Mouse (Mus musculus): ENCODE data around the gene Gabrg3. TPM values are rescaled to one million over a fixed set of nuclear protein-coding genes. Genes with fewer than 3 reads are reported as not detected.
"Not testable (repeated sequence)": the region's sequence is repeated elsewhere in the genome, so short reads cannot be mapped to it uniquely, and the experiment has no call there.

Gabrg3 gene
- polyA plus RNA-seq, 1 experiment from 2014 or later, result 0.77 TPM

DNA sequence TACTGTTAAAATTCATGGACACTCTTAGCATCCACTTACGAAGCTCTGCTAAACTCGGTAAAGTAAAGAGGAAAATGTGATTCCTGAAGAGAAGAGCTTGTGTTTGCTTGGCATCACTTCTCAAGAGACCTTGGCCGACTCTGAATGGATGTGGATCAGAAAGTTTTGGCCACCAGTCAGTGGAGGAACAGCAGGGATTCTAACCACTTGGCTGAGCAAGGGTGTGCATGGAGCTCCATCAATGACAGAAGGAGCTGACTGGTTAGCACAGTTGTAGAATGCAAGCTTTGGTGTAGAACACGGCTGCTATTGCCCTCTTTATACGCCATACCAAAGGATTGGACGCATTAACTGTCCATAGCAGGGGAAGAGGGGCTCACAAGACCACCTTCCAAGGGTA is 93.4 kb downstream of the Gabrg3 start:
- H3K4me1 ChIP-seq (ENCODE audit: control insufficient read depth, insufficient read depth, low read length), result no peaks in the 10 kb centered on the region
- no peaks in the 10 kb centered on the region for H3K9me3 ChIP-seq (ENCODE audit: control insufficient read depth, low read length)
- H3K36me3 ChIP-seq (ENCODE audit: control insufficient read depth, insufficient read depth, low read length), result no peaks in the 10 kb centered on the region
- H3K4me3 ChIP-seq (ENCODE audit: low read depth, low read length), result no peak overlapping the region
- no peak overlapping the region for H3K4me2 ChIP-seq (ENCODE audit: low read depth, low read length)
- no peak for ATAC-seq (ENCODE audit: low read depth)
- no peak overlapping the region for H3K27ac ChIP-seq (replicated peaks; ENCODE audit: low read depth, low read length)
- whole genome bisulfite sequencing, result 82% methylated on average over 6 of the region's 6 CpGs
- no peaks in the 10 kb centered on the region for H3K27me3 ChIP-seq (replicated peaks; ENCODE audit: control insufficient read depth, insufficient read depth, low read length)
- no peak overlapping the region for H3K9ac ChIP-seq (ENCODE audit: low read depth, low read length)
- DNase-seq (ENCODE audit: low spot score), result no peak

DNA sequence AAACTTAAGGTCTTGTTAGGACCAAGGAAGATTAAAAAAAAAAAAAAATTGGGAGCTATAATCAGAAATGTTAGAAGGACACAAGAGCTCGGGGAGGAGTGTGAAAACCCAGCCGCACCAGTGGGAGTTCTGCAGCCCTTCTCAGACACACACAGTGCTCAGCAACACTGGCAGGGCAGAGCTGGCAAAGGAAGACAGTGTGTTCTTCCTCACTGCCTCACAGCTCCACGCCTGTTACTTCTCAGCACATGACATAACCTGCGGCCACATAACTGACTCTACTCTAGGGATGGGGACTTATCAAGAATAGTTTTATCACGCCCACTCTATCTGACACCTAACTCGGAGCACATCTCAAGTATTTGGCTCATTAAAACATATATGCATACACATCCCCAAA is 103.8 kb downstream of the Gabrg3 start:
- ATAC-seq (ENCODE audit: low read depth) (no peak), DNase-seq (ENCODE audit: low spot score) (no peak)
- H3K9ac ChIP-seq (ENCODE audit: low read depth, low read length), result no peak overlapping the region
- H3K4me3 ChIP-seq (ENCODE audit: low read depth, low read length), result no peak overlapping the region
- no peaks in the 10 kb centered on the region for H3K9me3 ChIP-seq (ENCODE audit: control insufficient read depth, low read length)
- 74% methylated on average over 6 of the region's 6 CpGs for WGBS
- no peaks in the 10 kb centered on the region for H3K36me3 ChIP-seq (ENCODE audit: control insufficient read depth, insufficient read depth, low read length)
- no peak overlapping the region for H3K4me2 ChIP-seq (ENCODE audit: low read depth, low read length)
- no peak overlapping the region for H3K27ac ChIP-seq (replicated peaks; ENCODE audit: low read depth, low read length)
- no peaks in the 10 kb centered on the region for H3K4me1 ChIP-seq (ENCODE audit: control insufficient read depth, insufficient read depth, low read length)
- no peaks in the 10 kb centered on the region for H3K27me3 ChIP-seq (replicated peaks; ENCODE audit: control insufficient read depth, insufficient read depth, low read length)

DNA sequence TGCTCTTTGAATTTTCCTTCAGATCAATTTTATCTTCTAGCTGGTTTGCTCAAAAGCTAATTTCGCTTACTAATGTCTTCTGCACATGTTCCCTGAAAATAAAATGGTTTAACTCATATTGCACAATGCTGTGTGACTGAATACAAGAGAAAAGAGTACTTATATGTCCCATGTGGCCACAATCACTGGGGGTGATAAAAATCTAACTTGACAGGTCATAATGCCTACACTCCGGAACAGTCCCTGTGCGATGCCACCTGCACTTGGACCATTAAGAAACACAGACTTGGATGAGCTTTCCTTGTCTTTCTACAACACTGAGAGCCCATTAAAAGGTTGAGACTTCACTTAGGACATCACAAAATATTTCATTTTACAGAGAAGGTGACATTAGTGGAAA is 108.1 kb downstream of the Gabrg3 start:
- Histone ChIP-seq H3K27ac (replicated peaks; ENCODE audit: low read depth, low read length) (no peak overlapping the region), H3K4me1 (ENCODE audit: control insufficient read depth, insufficient read depth, low read length) (no peaks in the 10 kb centered on the region), H3K4me2 (ENCODE audit: low read depth, low read length) (no peak overlapping the region), H3K9ac (ENCODE audit: low read depth, low read length) (no peak overlapping the region), H3K27me3 (replicated peaks; ENCODE audit: control insufficient read depth, insufficient read depth, low read length) (no peaks in the 10 kb centered on the region), H3K4me3 (ENCODE audit: low read depth, low read length) (no peak overlapping the region), H3K9me3 (ENCODE audit: control insufficient read depth, low read length) (no peaks in the 10 kb centered on the region), H3K36me3 (ENCODE audit: control insufficient read depth, insufficient read depth, low read length) (no peaks in the 10 kb centered on the region)
- WGBS, result 76% methylated on average over 3 of the region's 3 CpGs
- ATAC-seq (ENCODE audit: low read depth), result no peak
- no peak for DNase-seq (ENCODE audit: low spot score)

DNA sequence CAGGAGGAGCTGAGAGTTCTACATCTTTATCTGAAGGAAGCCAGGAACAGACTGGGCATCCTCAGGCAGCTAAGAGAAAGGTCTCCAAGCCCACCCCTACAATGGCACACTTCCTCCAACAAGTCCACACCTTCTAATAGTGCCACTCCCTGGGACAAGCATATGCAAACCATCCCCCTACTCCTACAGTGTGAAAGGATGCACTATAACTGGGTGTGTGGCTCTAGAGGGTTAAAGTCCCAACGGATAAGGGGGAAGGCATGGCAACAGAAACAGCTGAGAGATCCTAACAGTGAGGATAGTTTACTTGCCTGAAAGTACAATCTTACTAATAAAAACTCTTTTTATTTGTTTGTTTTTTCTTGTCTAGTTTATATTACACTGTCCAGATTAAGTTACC is 126.8 kb downstream of the Gabrg3 start:
- ATAC-seq (ENCODE audit: low read depth), result no peak

DNA sequence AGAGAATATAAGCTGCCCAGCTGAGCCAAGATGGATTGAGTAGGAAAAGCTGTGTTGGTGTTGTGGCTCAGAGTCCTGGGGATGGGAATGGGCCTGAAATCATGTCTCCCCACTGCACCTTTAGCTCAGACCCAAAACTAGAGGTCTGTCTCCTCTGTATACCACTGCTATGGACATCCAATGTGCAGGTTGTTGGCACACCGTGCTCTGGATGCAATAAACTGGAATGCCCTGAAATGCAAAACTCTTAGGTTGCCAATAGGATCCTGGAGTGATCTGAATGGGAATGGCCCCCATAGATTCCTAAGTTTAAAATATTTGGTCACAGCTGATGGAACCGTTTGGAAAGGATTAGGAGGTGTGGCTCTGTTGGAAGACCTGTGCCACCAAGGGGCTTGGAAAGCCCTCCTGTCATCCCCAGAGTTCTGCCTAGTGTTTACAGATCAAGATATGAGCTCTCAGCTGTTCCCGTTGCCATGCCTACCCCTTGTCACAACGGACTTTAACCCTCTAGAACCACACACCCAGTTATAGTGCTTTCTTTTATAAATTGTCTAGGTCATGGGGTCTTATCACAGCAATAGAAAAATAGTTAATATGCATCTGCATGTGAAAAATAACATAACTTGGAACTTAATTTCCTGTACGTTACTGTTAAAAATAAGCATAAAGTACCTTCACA is 128.0 kb downstream of the Gabrg3 start:
- Histone ChIP-seq H3K36me3 (ENCODE audit: control insufficient read depth, insufficient read depth, low read length) (no peaks in the 10 kb centered on the region), H3K4me2 (ENCODE audit: low read depth, low read length) (no peak overlapping the region), H3K9ac (ENCODE audit: low read depth, low read length) (no peak overlapping the region), H3K4me1 (ENCODE audit: control insufficient read depth, insufficient read depth, low read length) (no peaks in the 10 kb centered on the region), H3K27me3 (replicated peaks; ENCODE audit: control insufficient read depth, insufficient read depth, low read length) (no peaks in the 10 kb centered on the region), H3K4me3 (ENCODE audit: low read depth, low read length) (no peak overlapping the region), H3K27ac (replicated peaks; ENCODE audit: low read depth, low read length) (no peak overlapping the region), H3K9me3 (ENCODE audit: control insufficient read depth, low read length) (no peaks in the 10 kb centered on the region)
- no peak for DNase-seq (ENCODE audit: low spot score)
- ATAC-seq (ENCODE audit: low read depth), result no peak
- 74% methylated on average over 5 of the region's 5 CpGs for WGBS

More for the DNA sequence above, 126.8 kb downstream of the Gabrg3 start:
- Histone ChIP-seq H3K4me3 (ENCODE audit: low read depth, low read length) (no peak overlapping the region), H3K9ac (ENCODE audit: low read depth, low read length) (no peak overlapping the region), H3K9me3 (ENCODE audit: control insufficient read depth, low read length) (no peaks in the 10 kb centered on the region), H3K27ac (replicated peaks; ENCODE audit: low read depth, low read length) (no peak overlapping the region), H3K4me1 (ENCODE audit: control insufficient read depth, insufficient read depth, low read length) (no peaks in the 10 kb centered on the region), H3K4me2 (ENCODE audit: low read depth, low read length) (no peak overlapping the region), H3K27me3 (replicated peaks; ENCODE audit: control insufficient read depth, insufficient read depth, low read length) (no peaks in the 10 kb centered on the region), H3K36me3 (ENCODE audit: control insufficient read depth, insufficient read depth, low read length) (no peaks in the 10 kb centered on the region)
- 59% methylated on average over 1 of the region's 1 CpGs for WGBS
- no peak for DNase-seq (ENCODE audit: low spot score)

DNA sequence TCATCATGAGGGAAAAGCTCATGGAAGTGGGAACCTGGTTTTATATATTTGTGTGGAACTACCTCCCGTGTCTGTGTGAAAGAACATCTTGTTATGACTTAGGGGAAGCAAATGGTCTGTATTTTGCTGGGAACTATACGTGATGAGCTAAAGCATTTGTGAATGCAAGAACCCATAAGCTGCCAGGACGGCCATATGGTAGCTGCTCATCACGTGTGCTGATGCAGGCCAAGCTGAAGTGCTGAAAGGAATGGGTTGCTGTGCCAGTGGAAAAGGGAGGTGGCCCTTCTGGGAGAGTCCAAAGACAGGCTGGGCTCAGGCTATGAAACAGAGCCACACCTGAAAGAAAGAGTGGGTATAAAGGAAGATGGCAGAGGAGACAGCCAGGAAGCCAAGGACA is 143.0 kb downstream of the Gabrg3 start:
- no peaks in the 10 kb centered on the region for H3K27me3 ChIP-seq (replicated peaks; ENCODE audit: control insufficient read depth, insufficient read depth, low read length)
- H3K27ac ChIP-seq (replicated peaks; ENCODE audit: low read depth, low read length), result no peak overlapping the region
- no peak overlapping the region for H3K4me3 ChIP-seq (ENCODE audit: low read depth, low read length)
- H3K9ac ChIP-seq (ENCODE audit: low read depth, low read length), result no peak overlapping the region
- H3K4me2 ChIP-seq (ENCODE audit: low read depth, low read length), result no peak overlapping the region
- DNase-seq (ENCODE audit: low spot score), result no peak
- no peaks in the 10 kb centered on the region for H3K4me1 ChIP-seq (ENCODE audit: control insufficient read depth, insufficient read depth, low read length)
- H3K36me3 ChIP-seq (ENCODE audit: control insufficient read depth, insufficient read depth, low read length), result no peaks in the 10 kb centered on the region
- H3K9me3 ChIP-seq (ENCODE audit: control insufficient read depth, low read length), result no peaks in the 10 kb centered on the region
- 75% methylated on average over 4 of the region's 4 CpGs for WGBS
- ATAC-seq (ENCODE audit: low read depth), result no peak

DNA sequence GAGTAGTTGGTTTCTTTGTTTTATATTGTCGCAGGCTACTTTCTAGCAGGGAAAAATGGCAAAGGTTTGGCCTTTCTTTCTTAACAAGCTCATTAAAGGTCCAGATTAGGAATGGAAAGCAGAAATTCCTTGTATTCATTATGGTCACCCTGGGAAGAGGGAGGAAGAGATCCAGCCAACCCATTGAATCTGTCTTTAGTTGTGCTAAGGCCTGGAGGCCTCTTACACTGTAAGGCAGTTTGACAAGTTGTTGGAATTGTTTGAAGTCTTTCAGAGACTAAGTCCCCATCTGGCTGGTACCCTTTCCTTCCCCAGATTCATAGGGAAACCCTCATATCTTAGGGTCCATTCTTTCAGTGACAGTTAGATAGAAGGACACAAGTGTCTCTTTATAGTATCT is 172.9 kb downstream of the Gabrg3 start:
- H3K4me3 ChIP-seq (ENCODE audit: low read depth, low read length), result no peak overlapping the region
- H3K27me3 ChIP-seq (replicated peaks; ENCODE audit: control insufficient read depth, insufficient read depth, low read length), result no peaks in the 10 kb centered on the region
- no peaks in the 10 kb centered on the region for H3K9me3 ChIP-seq (ENCODE audit: control insufficient read depth, low read length)
- ATAC-seq (ENCODE audit: low read depth) (no peak), DNase-seq (ENCODE audit: low spot score) (no peak)
- no peak overlapping the region for H3K4me2 ChIP-seq (ENCODE audit: low read depth, low read length)
- H3K9ac ChIP-seq (ENCODE audit: low read depth, low read length), result no peak overlapping the region
- no peak overlapping the region for H3K27ac ChIP-seq (replicated peaks; ENCODE audit: low read depth, low read length)
- no peaks in the 10 kb centered on the region for H3K4me1 ChIP-seq (ENCODE audit: control insufficient read depth, insufficient read depth, low read length)
- WGBS, result 93% methylated on average over 1 of the region's 1 CpGs
- no peaks in the 10 kb centered on the region for H3K36me3 ChIP-seq (ENCODE audit: control insufficient read depth, insufficient read depth, low read length)

DNA sequence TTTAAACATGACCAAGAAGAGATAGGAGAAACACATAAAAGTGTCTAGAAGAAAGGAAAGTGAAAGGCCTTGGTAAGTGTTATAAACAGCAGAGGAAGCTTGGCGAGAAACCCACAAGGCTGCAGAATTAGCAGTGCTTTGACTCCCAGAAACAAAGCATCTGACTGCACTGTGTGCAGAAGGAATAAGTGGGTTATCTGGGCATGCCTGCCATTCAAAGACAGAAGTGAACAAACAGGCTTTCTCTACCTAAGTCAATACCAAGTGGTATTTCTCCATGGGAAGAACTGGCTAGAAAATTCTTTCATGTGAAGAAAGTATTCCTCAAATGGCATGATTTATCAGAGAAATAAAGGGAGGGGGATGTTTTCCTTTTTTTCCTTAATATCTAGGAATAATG is 201.0 kb downstream of the Gabrg3 start:
- H3K9ac ChIP-seq (ENCODE audit: low read depth, low read length), result no peak overlapping the region
- no peaks in the 10 kb centered on the region for H3K27me3 ChIP-seq (replicated peaks; ENCODE audit: control insufficient read depth, insufficient read depth, low read length)
- no peaks in the 10 kb centered on the region for H3K9me3 ChIP-seq (ENCODE audit: control insufficient read depth, low read length)
- WGBS, result 73% methylated on average over 1 of the region's 1 CpGs
- no peak overlapping the region for H3K27ac ChIP-seq (replicated peaks; ENCODE audit: low read depth, low read length)
- H3K4me2 ChIP-seq (ENCODE audit: low read depth, low read length), result no peak overlapping the region
- ATAC-seq (ENCODE audit: low read depth) (no peak), DNase-seq (ENCODE audit: low spot score) (peak; percentile 2)
- H3K4me3 ChIP-seq (ENCODE audit: low read depth, low read length), result no peak overlapping the region
- H3K36me3 ChIP-seq (ENCODE audit: control insufficient read depth, insufficient read depth, low read length), result no peaks in the 10 kb centered on the region
- no peaks in the 10 kb centered on the region for H3K4me1 ChIP-seq (ENCODE audit: control insufficient read depth, insufficient read depth, low read length)

DNA sequence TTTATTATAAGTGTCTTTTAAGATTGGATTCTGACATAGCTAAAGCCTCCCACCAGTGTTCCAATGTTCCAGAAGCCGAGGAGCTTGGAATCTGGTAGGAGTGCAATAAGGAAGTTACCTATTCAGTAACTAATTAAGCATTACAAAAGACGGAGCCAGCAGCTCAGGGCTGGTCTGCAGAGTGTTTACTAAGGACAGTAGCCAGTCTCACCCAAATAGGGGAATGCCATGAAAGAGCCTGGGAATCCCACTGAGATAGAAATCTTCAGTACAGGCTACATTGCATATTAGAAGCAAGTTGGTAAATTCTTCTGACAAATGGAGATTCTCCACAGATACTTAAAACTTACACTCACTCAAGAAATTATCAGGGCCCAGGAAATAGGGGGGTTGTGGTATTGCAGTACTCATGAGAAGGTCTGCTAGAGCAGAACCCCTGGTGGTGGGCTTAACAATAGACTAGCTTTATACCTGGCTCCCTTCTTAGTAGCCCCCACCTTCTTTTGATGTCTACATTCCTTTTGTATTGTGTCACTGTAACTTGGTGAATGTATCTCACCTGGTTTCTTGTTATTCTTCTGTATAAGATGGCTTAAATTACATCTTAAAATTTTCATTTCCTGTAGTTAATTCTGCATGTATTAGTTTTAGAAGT is 211.0 kb downstream of the Gabrg3 start:
- H3K9me3 ChIP-seq (ENCODE audit: control insufficient read depth, low read length); H3K4me3 ChIP-seq (ENCODE audit: low read depth, low read length); H3K36me3 ChIP-seq (ENCODE audit: control insufficient read depth, insufficient read depth, low read length); H3K27me3 ChIP-seq (replicated peaks; ENCODE audit: control insufficient read depth, insufficient read depth, low read length); H3K4me1 ChIP-seq (ENCODE audit: control insufficient read depth, insufficient read depth, low read length); ATAC-seq (ENCODE audit: low read depth); DNase-seq (ENCODE audit: low spot score); H3K4me2 ChIP-seq (ENCODE audit: low read depth, low read length); H3K27ac ChIP-seq (replicated peaks; ENCODE audit: low read depth, low read length); H3K9ac ChIP-seq (ENCODE audit: low read depth, low read length): not testable (repeated sequence)
- whole genome bisulfite sequencing, result 56% methylated on average over 2 of the region's 2 CpGs

Data from embryonic facial prominence, embryonic 14.5 days (tissue).